Mouse (Mus musculus) brain, embryonic 14.5 days (tissue): ENCODE results near the gene Prss40.

Experiments
- CTCF ChIP-seq: fragments of 200-500 bp; IDR thresholded peaks from 2 replicates; pipeline ENCODE4 v1.5.1; 2012; ENCODE audit warnings: inconsistent platforms, mild to moderate bottlenecking, moderate library complexity, borderline replicate concordance; ENCODE audit not compliant: insufficient read depth, insufficient read length; ENCODE audit errors: extremely low read depth
- POLR2A ChIP-seq: fragments of 200-500 bp; IDR thresholded peaks from 2 replicates; pipeline ENCODE4 v1.6.1; 2012; ENCODE audit warnings: mild to moderate bottlenecking, inconsistent platforms, borderline replicate concordance; ENCODE audit not compliant: poor library complexity, insufficient read depth, insufficient read length, severe bottlenecking; ENCODE audit errors: extremely low read depth

DNA sequence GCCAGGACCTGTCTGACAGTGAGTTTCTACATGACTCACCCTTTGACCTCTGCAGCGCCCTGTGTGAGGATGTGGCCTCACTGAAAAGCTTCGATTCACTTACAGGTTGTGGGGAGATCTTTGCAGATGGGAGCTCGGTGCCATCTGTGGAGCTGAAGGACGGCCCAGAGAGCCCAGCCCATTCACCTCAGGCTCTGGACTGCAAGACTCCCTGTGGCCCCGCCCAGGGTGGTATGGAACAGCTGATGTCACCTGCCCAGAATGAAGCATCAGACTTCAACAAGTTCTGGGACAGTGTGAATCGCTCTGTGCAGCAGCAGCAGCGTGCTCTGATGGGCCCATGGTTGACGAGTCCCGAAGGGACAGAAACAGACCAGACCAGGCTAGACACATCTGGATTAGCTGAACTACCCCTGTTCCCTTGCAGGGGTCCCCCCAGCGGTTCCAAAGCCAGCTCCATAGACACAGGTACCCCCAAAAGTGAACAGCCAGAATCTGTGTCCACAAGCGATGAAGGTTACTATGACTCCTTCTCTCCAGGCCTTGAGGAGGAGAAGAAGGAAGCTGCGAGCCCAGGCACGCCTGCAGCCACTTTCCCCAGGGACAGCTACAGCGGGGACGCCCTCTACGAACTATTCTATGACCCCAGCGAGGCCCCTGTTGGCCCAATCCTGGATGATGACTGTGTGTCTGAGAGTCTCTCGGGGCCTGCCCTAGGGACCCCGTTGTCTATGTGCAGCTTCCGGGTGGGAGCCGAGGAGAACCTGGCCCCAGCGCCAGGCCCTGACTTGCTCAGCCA lies 26.8 kb upstream of the Prss40 start:
- TF ChIP-seq POLR2A: no peak
- TF ChIP-seq CTCF: no peak
